Mouse (Mus musculus): Measurements from ENCODE around the gene Disp1. TPM values are rescaled to one million over a fixed set of nuclear protein-coding genes. Genes with fewer than 3 reads are reported as not detected.

The Disp1 gene
- polyA plus RNA-seq, 1 experiment = 2.9 TPM

GRCm38 (mm10) chr1:183134427-183134826, 86.9 kb downstream of the Disp1 start:
- TF ChIP-seq GATA1 (IDR thresholded peaks at IDR 0.05; ENCODE audit: low read length) = no peak

GRCm38 (mm10) chr1:183133440-183133839, 87.9 kb downstream of the Disp1 start:
- no peak for TF ChIP-seq GATA1 (IDR thresholded peaks at IDR 0.05; ENCODE audit: low read length)

GRCm38 (mm10) chr1:183127246-183127645, 94.1 kb downstream of the Disp1 start:
- TF ChIP-seq GATA1 (IDR thresholded peaks at IDR 0.05; ENCODE audit: low read length) = no peak

DNA sequence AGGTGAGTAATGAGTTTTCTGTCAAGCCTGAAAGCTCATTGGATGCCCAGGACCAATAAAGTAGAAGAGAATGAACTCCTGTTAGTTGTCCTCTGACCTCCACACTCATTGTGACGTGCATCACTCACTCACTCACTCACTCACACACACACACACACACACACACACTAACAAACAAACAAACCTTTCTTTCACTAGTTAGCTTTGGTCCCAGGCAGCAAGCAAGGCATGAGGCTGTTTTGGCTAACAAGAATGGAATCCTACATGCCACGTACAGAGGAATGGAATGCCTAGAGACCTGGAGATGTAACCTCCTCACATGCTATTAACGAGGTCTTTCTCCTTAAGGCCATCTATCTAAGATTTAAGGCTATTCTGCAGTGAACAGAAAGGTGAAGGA, 97.6 kb downstream of the Disp1 start:
- no peak for TF ChIP-seq GATA1 (IDR thresholded peaks at IDR 0.05; ENCODE audit: low read length)

GRCm38 (mm10) chr1:183120341-183120923, 100.9 kb downstream of the Disp1 start:
- TF ChIP-seq GATA1 (IDR thresholded peaks at IDR 0.05; ENCODE audit: low read length) = no peak

GRCm38 (mm10) chr1:183117827-183118825, 103.2 kb downstream of the Disp1 start:
- no peak for TF ChIP-seq GATA1 (IDR thresholded peaks at IDR 0.05; ENCODE audit: low read length)

DNA sequence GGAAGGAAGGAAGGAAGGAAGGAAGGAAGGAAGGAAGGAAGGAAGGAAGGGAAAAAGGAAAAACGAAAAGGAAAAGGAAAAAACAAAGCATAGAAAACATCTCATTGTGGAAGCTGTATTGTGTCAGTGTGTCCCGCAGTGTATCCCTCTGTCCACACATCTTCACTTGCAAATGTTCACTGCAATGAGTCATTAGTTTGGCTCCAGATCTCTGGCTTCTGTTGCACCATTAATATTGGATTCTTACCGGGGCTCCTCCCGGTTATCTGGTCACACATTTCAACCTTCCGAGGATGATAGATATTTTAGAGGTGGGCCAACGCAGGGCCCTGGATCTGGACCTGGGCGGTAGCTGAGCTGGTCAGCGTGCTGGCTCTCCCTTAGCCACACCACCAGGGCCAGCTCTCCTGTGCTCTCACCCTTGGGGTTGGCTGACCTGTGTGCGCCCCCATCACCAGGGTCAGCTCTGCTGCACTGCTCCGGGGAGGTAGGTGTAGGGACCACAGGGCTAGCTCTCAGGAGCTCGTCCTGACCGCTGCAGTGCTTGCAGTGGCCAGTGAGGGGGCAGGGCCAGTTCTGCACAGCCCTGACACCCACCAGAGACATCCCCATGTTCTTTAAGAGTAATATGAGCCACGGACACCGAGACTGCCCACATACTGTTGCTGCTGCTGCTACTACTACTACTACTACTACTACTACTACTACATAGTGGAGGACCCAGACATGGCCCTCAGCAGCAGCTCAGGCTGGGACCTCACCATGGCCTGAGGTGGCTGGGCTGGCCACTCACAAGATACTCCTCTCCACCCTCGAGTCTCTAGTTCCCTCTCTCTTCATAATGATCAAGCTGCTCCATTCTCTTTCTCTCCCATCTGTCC, 104.1 kb downstream of the Disp1 start:
- TF ChIP-seq GATA1 (IDR thresholded peaks at IDR 0.05; ENCODE audit: low read length) = no peak

DNA sequence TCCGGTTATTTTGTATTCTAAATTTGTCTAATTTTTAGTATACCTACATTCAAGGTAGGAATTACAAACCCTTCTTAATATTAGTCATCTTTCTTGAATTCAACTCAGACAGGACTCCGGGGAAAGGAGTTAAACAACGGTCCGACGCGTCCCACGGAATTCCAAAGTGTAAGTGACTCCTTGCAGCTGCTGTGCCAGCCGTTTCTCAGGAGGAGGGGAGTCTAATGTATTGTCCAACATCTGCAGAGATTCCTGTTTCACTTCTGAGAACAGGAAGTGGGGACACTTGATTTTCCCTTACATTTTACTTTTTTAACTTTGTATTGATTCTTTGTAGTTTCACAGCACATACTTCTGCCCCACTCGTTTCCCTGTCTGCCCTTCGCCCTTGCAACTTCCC, 104.9 kb downstream of the Disp1 start:
- TF ChIP-seq GATA1 (IDR thresholded peaks at IDR 0.05; ENCODE audit: low read length) = no peak

- no peak for TF ChIP-seq GATA1 (IDR thresholded peaks at IDR 0.05; ENCODE audit: low read length)
These were observed 106.2 kb downstream of the Disp1 start for GRCm38 (mm10) chr1:183115076-183115475.

GRCm38 (mm10) chr1:183114554-183114953, 106.8 kb downstream of the Disp1 start:
- no peak for TF ChIP-seq GATA1 (IDR thresholded peaks at IDR 0.05; ENCODE audit: low read length)

DNA sequence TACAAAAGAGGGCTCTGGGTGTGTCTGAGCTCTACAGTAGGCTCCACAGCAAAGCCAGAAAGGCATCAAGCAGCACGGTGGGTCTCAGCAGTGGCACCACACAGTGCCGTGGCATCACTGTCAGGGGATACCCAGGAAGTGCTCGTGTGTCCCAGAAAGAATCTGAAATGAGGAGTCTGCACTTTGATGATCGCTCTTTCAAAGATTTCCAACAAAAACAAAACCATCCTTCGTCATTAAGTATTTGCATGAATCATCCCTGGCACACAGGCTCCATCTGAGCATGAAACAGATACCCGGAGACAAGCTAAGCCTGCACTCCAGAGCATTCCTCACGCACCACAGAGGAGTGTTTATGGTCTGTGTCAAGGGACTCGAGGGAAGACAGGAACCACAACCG, 107.8 kb downstream of the Disp1 start:
- no peak for TF ChIP-seq GATA1 (IDR thresholded peaks at IDR 0.05; ENCODE audit: low read length)

DNA sequence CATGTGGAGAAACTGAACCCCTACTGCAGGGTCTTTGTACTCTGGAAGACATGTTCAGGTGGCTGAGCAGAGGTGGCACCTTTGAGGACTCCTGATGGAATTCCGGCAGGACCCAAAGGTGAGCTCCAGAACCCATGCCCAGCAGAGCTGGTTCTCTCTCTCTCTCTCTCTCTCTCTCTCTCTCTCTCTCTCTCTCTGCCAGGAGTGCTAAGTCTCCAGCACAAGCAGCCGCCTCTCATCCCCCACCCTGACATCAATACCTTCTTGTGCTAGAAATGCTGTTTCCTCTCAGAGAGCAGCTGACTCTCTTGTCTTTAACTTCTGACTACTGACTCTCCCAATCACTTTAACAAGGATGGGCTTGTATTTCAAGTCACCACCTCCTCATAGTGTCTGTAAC, 113.8 kb downstream of the Disp1 start:
- TF ChIP-seq GATA1 (IDR thresholded peaks at IDR 0.05; ENCODE audit: low read length) = no peak

GRCm38 (mm10) chr1:183104696-183105095, 116.6 kb downstream of the Disp1 start:
- TF ChIP-seq GATA1 (IDR thresholded peaks at IDR 0.05; ENCODE audit: low read length) = no peak

GRCm38 (mm10) chr1:183102775-183103174, 118.5 kb downstream of the Disp1 start:
- TF ChIP-seq GATA1 (IDR thresholded peaks at IDR 0.05; ENCODE audit: low read length) = no peak

GRCm38 (mm10) chr1:183102153-183102552, 119.2 kb downstream of the Disp1 start:
- no peak for TF ChIP-seq GATA1 (IDR thresholded peaks at IDR 0.05; ENCODE audit: low read length)

DNA sequence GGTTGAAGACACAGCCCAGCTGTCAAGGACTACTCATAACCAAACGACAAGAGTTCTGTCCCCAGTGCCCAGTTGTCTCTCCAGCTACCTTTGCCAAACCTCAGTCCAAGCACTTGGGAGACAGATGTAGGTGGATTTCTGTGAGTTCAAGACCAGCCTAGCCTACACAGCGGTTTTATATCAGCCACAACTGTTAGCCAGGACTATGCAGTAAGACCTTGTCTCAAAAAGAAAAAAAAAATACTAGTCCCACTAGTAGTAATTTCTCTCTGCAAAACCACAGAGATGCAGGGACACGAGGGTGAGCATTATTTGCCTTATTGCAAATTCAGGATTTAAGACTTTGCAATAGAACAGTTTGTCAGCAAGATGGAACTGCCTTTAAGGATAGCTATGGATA, 120.0 kb downstream of the Disp1 start:
- TF ChIP-seq GATA1 (IDR thresholded peaks at IDR 0.05; ENCODE audit: low read length) = no peak
